Mouse (Mus musculus): Measurements from ENCODE around the gene Pax2. TPM values are rescaled to one million over a fixed set of nuclear protein-coding genes. Genes with fewer than 3 reads are reported as not detected.

Gene Pax2
- polyA plus RNA-seq, 1 experiment from 2014 or later = 0.07 TPM

- 66% methylated on average over 15 of the region's 15 CpGs for whole genome bisulfite sequencing
These were observed 118.5 kb downstream of the Pax2 start for GRCm38 (mm10) chr19:44874186-44874898.

GRCm38 (mm10) chr19:44874928-44875327, 119.1 kb downstream of the Pax2 start:
- Histone ChIP-seq H3K9ac (no peak overlapping the region), H3K9me3 (ENCODE audit: low read depth, low read length) (no peaks in the 10 kb centered on the region), H3K36me3 (ENCODE audit: insufficient read depth) (no peaks in the 10 kb centered on the region), H3K27me3 (ENCODE audit: insufficient read depth, low read length) (no peaks in the 10 kb centered on the region), H3K4me1 (ENCODE audit: insufficient read depth) (no peaks in the 10 kb centered on the region), H3K4me3 (ENCODE audit: low read depth, low read length) (no peak overlapping the region), H3K4me2 (no peak overlapping the region), H3K27ac (ENCODE audit: low read depth) (no peak overlapping the region)
- TF ChIP-seq CTCF (IDR thresholded peaks at IDR 0.05; ENCODE audit: low read depth) = no peak
- DNase-seq (no peak), ATAC-seq (ENCODE audit: insufficient read depth) (no peak)
- WGBS = 18% methylated on average over 6 of the region's 6 CpGs

More at GRCm38 (mm10) chr19:44874186-44874898, 118.5 kb downstream of the Pax2 start:
- Histone ChIP-seq H3K4me1 (ENCODE audit: insufficient read depth) (no peaks in the 10 kb centered on the region), H3K9me3 (ENCODE audit: low read depth, low read length) (no peaks in the 10 kb centered on the region), H3K9ac (no peak overlapping the region), H3K27me3 (ENCODE audit: insufficient read depth, low read length) (no peaks in the 10 kb centered on the region), H3K27ac (ENCODE audit: low read depth) (no peak overlapping the region), H3K36me3 (ENCODE audit: insufficient read depth) (no peaks in the 10 kb centered on the region), H3K4me3 (ENCODE audit: low read depth, low read length) (no peak overlapping the region), H3K4me2 (no peak overlapping the region)
- ATAC-seq (ENCODE audit: insufficient read depth) (no peak), DNase-seq (no peak)
- TF ChIP-seq CTCF (IDR thresholded peaks at IDR 0.05; ENCODE audit: low read depth) = no peak

GRCm38 (mm10) chr19:44875718-44876117, 119.9 kb downstream of the Pax2 start:
- DNase-seq = no peak
- 64% methylated on average over 1 of the region's 1 CpGs for WGBS
- Histone ChIP-seq H3K9me3 (ENCODE audit: low read depth, low read length) (no peaks in the 10 kb centered on the region), H3K36me3 (ENCODE audit: insufficient read depth) (no peaks in the 10 kb centered on the region), H3K9ac (no peak overlapping the region), H3K27ac (ENCODE audit: low read depth) (no peak overlapping the region), H3K4me3 (ENCODE audit: low read depth, low read length) (no peak overlapping the region), H3K27me3 (ENCODE audit: insufficient read depth, low read length) (0 out of 2 replicates have a peak, but pooled peaks cover 2% of the 10 kb centered on the region), H3K4me2 (no peak overlapping the region), H3K4me1 (ENCODE audit: insufficient read depth) (no peaks in the 10 kb centered on the region)
- TF ChIP-seq CTCF (IDR thresholded peaks at IDR 0.05; ENCODE audit: low read depth) = no peak
- ATAC-seq (ENCODE audit: insufficient read depth) = no peak

- DNase-seq (no peak), ATAC-seq (ENCODE audit: insufficient read depth) (no peak)
- 85% methylated on average over 7 of the region's 7 CpGs for WGBS
- Histone ChIP-seq H3K9ac (no peak overlapping the region), H3K27me3 (ENCODE audit: insufficient read depth, low read length) (peaks cover 10% of the 10 kb centered on the region), H3K4me3 (ENCODE audit: low read depth, low read length) (no peak overlapping the region), H3K4me1 (ENCODE audit: insufficient read depth) (no peaks in the 10 kb centered on the region), H3K36me3 (ENCODE audit: insufficient read depth) (no peaks in the 10 kb centered on the region), H3K27ac (ENCODE audit: low read depth) (no peak overlapping the region), H3K4me2 (no peak overlapping the region), H3K9me3 (ENCODE audit: low read depth, low read length) (no peaks in the 10 kb centered on the region)
- TF ChIP-seq CTCF (IDR thresholded peaks at IDR 0.05; ENCODE audit: low read depth) = no peak
These were observed 120.7 kb downstream of the Pax2 start for GRCm38 (mm10) chr19:44876529-44876928.

GRCm38 (mm10) chr19:44882552-44883024, 126.7 kb downstream of the Pax2 start:
- peak overlapping the region; percentile 38 for H3K4me3 ChIP-seq (ENCODE audit: low read depth, low read length)
- peak; percentile 68; the same call in 1 of the 2 replicates for ATAC-seq (ENCODE audit: insufficient read depth)
- H3K9me3 ChIP-seq (ENCODE audit: low read depth, low read length) = no peaks in the 10 kb centered on the region
- peak; percentile 60 for DNase-seq
- peaks cover 52% of the 10 kb centered on the region for H3K27me3 ChIP-seq (ENCODE audit: insufficient read depth, low read length)
- WGBS = under 1% methylated on average over 31 of the region's 31 CpGs
- peak overlapping the region; percentile 66 for H3K4me2 ChIP-seq
- H3K27ac ChIP-seq (ENCODE audit: low read depth) = no peak overlapping the region
- TF ChIP-seq CTCF (IDR thresholded peaks at IDR 0.05; ENCODE audit: low read depth) = no peak
- H3K9ac ChIP-seq = peak overlapping the region; percentile 53
- H3K36me3 ChIP-seq (ENCODE audit: insufficient read depth) = no peaks in the 10 kb centered on the region
- H3K4me1 ChIP-seq (ENCODE audit: insufficient read depth) = no peaks in the 10 kb centered on the region

- no peaks in the 10 kb centered on the region for H3K36me3 ChIP-seq (ENCODE audit: insufficient read depth)
- H3K4me2 ChIP-seq = no peak overlapping the region
- no peaks in the 10 kb centered on the region for H3K4me1 ChIP-seq (ENCODE audit: insufficient read depth)
- H3K4me3 ChIP-seq (ENCODE audit: low read depth, low read length) = no peak overlapping the region
- no peak for ATAC-seq (ENCODE audit: insufficient read depth)
- TF ChIP-seq CTCF (IDR thresholded peaks at IDR 0.05; ENCODE audit: low read depth) = no peak
- no peak overlapping the region for H3K27ac ChIP-seq (ENCODE audit: low read depth)
- WGBS = 37% methylated on average over 3 of the region's 3 CpGs
- no peak for DNase-seq
- H3K9ac ChIP-seq = no peak overlapping the region
- no peaks in the 10 kb centered on the region for H3K9me3 ChIP-seq (ENCODE audit: low read depth, low read length)
- peaks cover 52% of the 10 kb centered on the region for H3K27me3 ChIP-seq (ENCODE audit: insufficient read depth, low read length)
These were observed 128.5 kb downstream of the Pax2 start for GRCm38 (mm10) chr19:44884331-44884730.

GRCm38 (mm10) chr19:44886475-44886874, 130.6 kb downstream of the Pax2 start:
- H3K4me1 ChIP-seq (ENCODE audit: insufficient read depth) = peaks cover 2% of the 10 kb centered on the region; the same call in 1 of the 2 replicates
- H3K9me3 ChIP-seq (ENCODE audit: low read depth, low read length) = no peaks in the 10 kb centered on the region
- no peaks in the 10 kb centered on the region for H3K36me3 ChIP-seq (ENCODE audit: insufficient read depth)
- H3K27me3 ChIP-seq (ENCODE audit: insufficient read depth, low read length) = peaks cover 43% of the 10 kb centered on the region
- ATAC-seq (ENCODE audit: insufficient read depth) = no peak
- H3K27ac ChIP-seq (ENCODE audit: low read depth) = no peak overlapping the region
- DNase-seq = no peak
- no peak overlapping the region for H3K4me2 ChIP-seq
- no peak for TF ChIP-seq CTCF (IDR thresholded peaks at IDR 0.05; ENCODE audit: low read depth)
- H3K9ac ChIP-seq = no peak overlapping the region
- no peak overlapping the region for H3K4me3 ChIP-seq (ENCODE audit: low read depth, low read length)
- WGBS = 38% methylated on average over 3 of the region's 3 CpGs

Small RNAs within 50 kb of the gene (microRNA-seq; reads per million reads assigned to microRNA genes)
- gene Mir6405 (ENCODE audit: borderline number of aligned reads) = not detected

Other genes with a start within 250 kb of the Pax2 start
- 0.30 and 0.45 TPM in 2 replicates for gene Sec31b, start 210.2 kb upstream of the Pax2 start, polyA plus RNA-seq (2014; fragmentation: Nextera tagmentation; extraction: Ambion mirVana)
- not detected in 2 replicates for gene Gm20538, start 203.2 kb upstream of the Pax2 start, polyA plus RNA-seq (2014; fragmentation: Nextera tagmentation; extraction: Ambion mirVana)
- gene Ndufb8, start 200.6 kb upstream of the Pax2 start, polyA plus RNA-seq (2014; fragmentation: Nextera tagmentation; extraction: Ambion mirVana) = 544 and 562 TPM in 2 replicates
- gene Hif1an, start 193.2 kb upstream of the Pax2 start, polyA plus RNA-seq (2014; fragmentation: Nextera tagmentation; extraction: Ambion mirVana) = 23.9 and 24.4 TPM in 2 replicates
- gene Slf2, start 175.1 kb downstream of the Pax2 start, polyA plus RNA-seq (2014; fragmentation: Nextera tagmentation; extraction: Ambion mirVana) = 40.6 and 43.9 TPM in 2 replicates
- 1.7 and 2.1 TPM in 2 replicates for gene Sema4g, start 233.1 kb downstream of the Pax2 start, polyA plus RNA-seq (2014; fragmentation: Nextera tagmentation; extraction: Ambion mirVana)
- gene Twnk, start 249.6 kb downstream of the Pax2 start, polyA plus RNA-seq (2014; fragmentation: Nextera tagmentation; extraction: Ambion mirVana) = 13.0 and 14.8 TPM in 2 replicates